Mouse (Mus musculus) WW6 (cell line): ENCODE data around the gene Poc1b.

Experiments used
- DNase-seq: peaks from one replicate; pipeline ENCODE4 v3.0.0-alpha.2; 2013; ENCODE audit warnings: low read depth, low spot score

Gene Poc1b

GRCm38 (mm10) chr10:99115471-99116236, 8.8 kb downstream of the Poc1b start:
- no peak for DNase-seq

DNA sequence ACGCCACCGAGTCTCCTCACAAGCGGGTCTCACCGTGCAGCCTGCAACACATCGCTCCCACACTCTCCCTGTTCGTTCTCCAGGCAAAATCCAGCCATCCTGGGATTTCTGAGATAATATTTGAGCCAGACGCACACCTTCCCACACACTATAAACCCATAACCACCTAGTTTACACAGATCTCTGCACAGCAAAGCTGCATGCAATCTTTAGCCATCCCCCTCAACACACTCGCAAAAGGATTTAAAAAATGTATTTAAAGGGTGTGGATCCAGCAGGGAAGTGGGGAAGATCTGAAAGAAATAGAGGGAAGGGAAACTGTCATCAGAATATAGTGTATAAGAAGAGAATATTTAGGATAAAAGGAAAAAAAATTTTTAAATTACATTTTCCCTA, 9.4 kb downstream of the Poc1b start:
- DNase-seq: no peak

DNA sequence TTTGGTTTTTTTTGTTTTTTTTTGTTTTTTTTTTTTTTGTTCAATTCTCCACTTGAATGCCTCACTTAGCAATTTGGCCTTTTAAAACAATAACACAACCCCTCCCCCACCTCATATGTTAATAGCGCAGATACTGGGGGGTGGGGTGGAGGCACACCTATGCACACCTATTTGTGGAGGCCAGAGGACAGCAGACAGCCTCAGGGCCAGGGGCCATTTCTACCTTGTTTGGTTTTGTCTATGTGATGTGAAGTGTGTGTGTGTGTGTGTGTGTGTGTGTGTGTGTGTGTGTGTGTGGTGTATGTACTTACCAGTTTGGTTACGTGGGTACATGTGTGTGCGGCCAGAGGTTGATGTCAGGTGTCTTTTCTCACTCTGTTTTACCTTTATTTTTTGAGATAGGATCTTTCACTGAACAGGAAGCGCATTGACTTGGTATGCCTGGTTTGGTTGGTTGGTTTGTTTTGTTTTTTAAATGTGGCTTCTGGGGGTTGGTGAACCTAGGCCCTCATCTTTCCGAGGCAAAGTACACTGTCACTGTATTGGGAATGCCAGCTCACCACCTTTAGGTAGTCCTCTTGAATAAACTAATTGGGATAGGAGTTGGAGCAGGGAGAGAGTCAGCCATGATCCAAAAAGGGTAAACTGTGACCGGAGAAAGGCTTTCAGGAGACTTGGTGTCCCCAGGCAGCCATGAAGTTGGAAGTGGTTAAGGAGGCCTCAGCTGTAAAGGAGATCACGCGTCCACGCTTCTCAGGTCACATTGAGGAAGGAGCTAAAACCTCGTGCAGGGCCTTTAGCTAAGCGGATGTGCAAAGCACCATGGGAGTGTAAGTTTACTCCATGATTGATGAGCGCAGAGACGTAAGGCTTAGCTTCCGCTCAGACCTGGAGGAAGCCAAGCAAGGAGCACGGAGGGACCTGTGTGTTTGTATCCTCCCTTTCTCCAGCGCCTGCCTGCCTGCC, 10.1 kb downstream of the Poc1b start:
- DNase-seq: no peak

DNA sequence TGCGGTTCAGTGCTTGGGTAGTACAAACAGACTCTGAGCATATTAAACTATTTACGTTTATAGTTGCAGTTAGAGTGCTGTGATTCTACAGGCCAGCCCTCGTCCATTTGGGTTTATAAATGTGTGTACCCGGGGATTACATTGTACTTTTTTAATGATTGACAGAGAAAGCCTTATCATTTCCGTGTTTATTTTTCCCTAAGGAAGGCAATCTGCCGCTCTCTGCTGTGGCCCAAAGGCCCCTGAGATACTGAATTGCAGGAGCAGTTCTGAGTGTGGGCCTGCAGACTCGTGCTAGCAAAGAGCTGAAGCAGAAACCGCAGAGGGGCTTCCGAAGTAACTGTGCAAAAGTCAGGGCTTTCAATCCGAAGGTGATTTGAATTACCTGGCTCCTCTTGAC, 11.0 kb downstream of the Poc1b start:
- no peak for DNase-seq

DNA sequence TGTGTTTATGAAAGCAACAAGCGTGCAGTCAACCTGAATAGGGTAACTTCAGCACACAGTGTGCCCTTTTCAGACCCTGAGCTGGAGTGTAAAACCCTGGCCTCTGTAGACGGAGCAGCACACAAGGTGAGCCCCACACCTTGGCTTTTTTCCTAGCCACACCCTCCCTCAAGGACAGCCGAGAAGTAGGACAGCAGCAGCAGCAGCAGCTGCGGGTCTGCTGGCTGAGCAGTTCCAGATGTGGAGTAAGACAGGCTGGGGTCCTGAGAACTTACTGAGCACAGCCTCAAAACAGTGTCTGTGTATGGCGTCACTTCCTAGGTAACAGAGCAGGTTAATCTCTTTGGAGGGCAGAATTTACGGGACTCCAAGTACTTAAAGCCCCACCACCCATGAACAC, 11.9 kb downstream of the Poc1b start:
- DNase-seq: no peak

GRCm38 (mm10) chr10:99119471-99119870, 12.6 kb downstream of the Poc1b start:
- DNase-seq: no peak

GRCm38 (mm10) chr10:99126225-99126624, 19.4 kb downstream of the Poc1b start, which contains the start of gene Phxr2:
Gene Phxr2 (minus strand): TSS chr10:99126325.
- no peak for DNase-seq

DNA sequence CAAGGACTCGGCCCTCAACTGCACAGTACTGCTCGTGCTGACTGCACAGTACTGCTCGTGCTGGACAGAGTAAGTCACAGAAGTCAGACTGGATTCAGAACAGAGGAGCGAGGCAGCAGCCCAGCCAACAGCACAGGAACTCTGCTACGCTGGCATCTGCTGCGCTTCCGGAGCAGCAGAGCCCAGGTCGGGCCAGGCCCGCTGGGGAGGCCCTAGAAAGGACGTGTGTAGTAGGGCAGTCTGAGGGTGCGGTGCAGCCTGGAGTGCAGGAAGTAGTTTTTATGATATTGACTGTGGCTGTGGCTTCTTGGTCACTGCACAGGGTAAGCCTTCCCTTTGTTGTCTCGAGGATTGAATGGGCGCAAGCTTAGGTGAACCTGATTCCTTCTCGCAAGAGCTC, 20.1 kb downstream of the Poc1b start:
- DNase-seq: no peak

DNA sequence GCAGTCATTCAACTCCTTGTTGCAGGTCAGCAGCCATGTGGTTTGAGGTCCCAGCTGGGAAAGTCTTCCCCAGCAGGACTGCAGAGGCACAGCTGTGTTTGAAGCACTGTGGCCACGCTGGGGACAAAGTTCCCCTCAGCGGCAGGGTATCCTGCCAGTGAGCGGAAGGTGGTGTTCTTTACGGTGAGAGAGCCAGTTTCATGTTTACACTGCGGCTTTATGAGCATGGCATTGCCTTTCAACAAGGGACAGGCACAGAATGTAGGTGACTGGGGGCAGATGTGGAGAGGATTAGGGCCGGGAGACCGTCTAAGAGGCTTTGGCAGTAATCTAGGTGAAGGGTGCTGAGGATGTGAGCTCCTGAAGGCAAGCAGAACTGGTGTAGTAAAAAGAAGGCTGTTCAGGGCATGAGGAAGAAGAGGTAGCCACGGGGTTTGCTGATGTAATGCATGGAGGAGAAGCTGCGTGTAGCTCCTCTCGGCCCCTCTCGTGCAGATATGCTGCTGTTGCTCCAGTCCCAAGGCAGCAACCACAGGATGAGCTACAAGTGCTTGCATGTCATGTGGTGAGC, 20.9 kb downstream of the Poc1b start:
- DNase-seq: no peak

DNA sequence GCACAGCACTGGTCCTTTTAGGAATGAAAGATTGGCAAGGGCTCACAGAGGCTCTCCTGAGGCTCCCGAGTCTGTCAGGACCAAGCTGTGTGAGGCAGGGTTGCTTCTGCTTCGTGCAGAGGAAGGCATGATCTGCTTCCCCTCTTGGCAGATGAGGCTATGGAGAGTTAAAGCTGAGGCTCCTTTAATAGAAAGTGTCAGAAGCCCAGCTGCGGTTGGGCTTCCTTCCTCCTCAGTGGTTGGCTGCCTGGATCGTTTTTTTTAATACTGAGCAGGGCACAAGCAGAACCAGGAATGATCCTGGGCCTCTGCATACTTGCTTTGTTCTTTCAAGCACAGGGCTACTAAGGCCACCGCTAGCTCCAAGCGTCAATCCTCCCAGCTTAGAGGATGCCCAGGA, 23.8 kb downstream of the Poc1b start:
- no peak for DNase-seq

DNA sequence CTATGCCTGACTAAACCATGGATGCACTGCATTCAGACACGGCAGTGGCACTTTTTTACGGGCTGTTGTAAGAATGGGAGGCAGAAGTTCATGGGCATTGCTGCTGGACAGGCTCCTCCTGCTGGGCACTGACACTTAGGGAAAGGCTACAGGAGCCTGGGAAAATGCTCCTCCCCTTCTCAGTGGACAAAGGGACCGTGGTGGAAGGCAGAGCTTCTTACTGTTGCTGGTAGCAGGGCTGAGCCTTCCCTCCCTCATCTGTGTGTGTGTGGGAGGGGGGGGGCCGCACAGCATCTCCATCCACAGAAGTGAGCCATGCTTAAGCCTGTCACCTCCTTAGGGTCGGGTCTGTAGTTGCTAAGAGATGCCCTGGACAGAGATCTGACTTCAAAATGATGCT, 24.5 kb downstream of the Poc1b start:
- DNase-seq: no peak

DNA sequence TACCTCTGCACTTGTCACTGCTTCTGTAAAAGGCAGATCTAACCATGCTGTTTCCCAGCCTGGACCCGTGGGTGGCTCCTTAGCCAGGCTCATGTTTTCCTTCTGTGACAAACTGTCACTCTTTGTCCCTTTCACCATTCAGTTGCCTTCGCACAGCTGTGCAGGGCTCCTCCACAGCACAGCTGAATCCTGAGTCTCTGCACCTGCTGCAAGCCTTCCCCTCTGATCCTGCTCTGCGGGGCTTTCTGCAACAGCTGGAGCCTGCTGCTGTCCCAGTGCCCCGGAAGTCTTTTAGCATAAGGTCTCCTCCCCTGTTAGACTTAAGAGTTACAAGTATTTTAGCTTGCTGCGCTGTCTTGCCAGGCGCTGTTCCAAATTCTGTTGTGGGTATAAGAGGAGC, 25.4 kb downstream of the Poc1b start:
- DNase-seq: no peak

- DNase-seq: no peak
Measured at GRCm38 (mm10) chr10:99132595-99133272, 25.9 kb downstream of the Poc1b start.

DNA sequence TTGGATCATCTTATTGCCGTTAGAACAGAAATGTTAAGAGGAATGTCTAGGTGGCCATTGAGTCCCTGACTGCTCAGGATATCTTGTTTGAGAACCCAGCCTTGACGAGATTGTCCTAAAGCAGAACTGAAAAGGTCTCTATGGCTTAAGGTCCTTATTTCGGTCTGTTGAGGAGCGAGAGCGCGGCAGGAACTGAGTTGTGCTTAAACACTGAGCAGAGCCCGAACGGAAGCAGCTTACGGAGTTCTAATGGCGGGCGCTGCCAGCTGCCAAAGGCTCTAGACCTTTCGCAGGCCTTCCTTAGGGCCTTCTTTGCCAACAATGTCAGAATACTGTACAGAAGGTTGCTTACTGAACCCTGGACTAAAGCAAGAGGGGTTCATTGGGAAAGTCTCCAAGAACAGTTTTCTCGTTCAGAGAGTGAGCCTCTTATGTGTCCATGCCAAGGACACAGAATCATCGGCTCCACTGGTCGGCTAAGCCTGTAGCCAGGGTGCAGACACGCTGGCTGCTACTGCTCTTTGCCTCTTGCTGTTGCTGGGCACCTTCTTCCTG, 26.6 kb downstream of the Poc1b start:
- DNase-seq: no peak

DNA sequence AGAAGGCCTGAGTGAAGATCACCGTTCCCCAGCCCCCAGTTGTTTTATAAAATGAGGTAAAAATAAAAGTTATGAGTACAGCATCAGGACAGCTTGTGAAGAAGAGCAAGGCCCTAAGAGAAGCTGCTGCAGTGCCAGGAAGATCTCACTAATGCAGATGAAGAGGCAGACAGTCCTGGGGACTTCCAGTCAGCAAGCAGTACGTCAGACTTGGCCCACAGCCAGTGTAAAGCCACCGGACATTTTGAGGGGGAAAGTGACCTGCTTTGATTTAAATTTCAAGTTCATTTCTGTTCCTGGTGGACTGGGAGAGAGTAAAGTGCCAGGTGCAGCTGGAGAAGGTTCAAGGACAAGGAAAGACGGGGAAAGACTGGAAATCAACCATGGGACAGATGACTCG, 29.5 kb downstream of the Poc1b start:
- no peak for DNase-seq

- DNase-seq: no peak
Measured at GRCm38 (mm10) chr10:99145611-99146010, 38.8 kb downstream of the Poc1b start.

GRCm38 (mm10) chr10:99146596-99146995, 39.8 kb downstream of the Poc1b start:
- DNase-seq: no peak

- DNase-seq: no peak
Measured at GRCm38 (mm10) chr10:99150016-99150415, 43.2 kb downstream of the Poc1b start.

DNA sequence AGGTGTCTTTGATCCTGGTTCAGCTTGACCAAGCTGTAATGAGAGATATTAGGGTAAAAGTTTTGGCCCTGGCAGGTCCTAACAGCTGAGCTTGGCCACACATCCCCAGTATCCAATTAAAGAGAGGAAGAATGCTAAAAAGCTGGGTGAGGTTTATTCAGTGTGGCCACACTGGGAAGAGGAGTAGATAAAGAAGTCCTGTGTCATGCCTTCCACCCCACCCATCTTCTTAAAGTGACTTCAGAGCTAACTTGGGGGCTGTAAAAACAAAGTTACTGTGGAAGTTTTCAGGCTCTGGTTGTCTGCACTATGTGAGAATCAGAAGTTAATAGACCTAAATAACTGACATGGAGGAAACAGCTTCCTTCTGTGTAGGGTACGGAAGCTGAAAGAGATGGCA, 44.7 kb downstream of the Poc1b start:
- DNase-seq: no peak

- no peak for DNase-seq
Measured at GRCm38 (mm10) chr10:99152063-99152462, 45.2 kb downstream of the Poc1b start.

- no peak for DNase-seq
Measured at GRCm38 (mm10) chr10:99154635-99155034, 47.8 kb downstream of the Poc1b start.
